Mouse (Mus musculus): ENCODE results near the gene Grasp.

GRCm38 (mm10) chr15:101241236-101241635 is 17.2 kb downstream of the Grasp start:
- no peak for TF ChIP-seq CTCF (IDR thresholded peaks at IDR 0.05)
- no peak; the same call in 1 of the 2 replicates for TF ChIP-seq POLR2A (IDR thresholded peaks at IDR 0.05; ENCODE audit: insufficient read depth, low read depth, low read length)

Measured in heart, adult 2 months (tissue).